22 mouse cellular contexts compared by ENCODE assay signal in genomic region chr10:8064281-8064680, GRCm38 (mm10).
"Had no signal": no experiment of that assay in that cellular context is flagged by ENCODE, and none has a peak within 500 bp of the region (broad histone marks: within the 10 kb centered on the region; RNA-seq: fewer than 3 reads in every experiment).

No protein-coding gene starts in this region.

- H3K4me1 ChIP-seq: limb, embryonic 13.5 days; lung, embryonic 15.5 days; midbrain, embryonic 10.5 days; midbrain, embryonic 15.5 days; neural tube, embryonic 12.5 days; neural tube, embryonic 15.5 days; stomach, embryonic 15.5 days had no signal

- H3K9me3 ChIP-seq: limb, embryonic 10.5 days; limb, embryonic 13.5 days; liver, embryonic 12.5 days; liver, embryonic 15.5 days; lung, embryonic 15.5 days; midbrain, embryonic 10.5 days; midbrain, embryonic 15.5 days; neural tube, embryonic 12.5 days; neural tube, embryonic 15.5 days; stomach, embryonic 15.5 days had no signal

- H3K4me3 ChIP-seq: left cerebral cortex, adult 2 months; limb, embryonic 10.5 days; limb, embryonic 13.5 days; liver, embryonic 12.5 days; liver, embryonic 15.5 days; lung, embryonic 15.5 days; megakaryocyte, embryonic 14.5 days; midbrain, embryonic 10.5 days; midbrain, embryonic 15.5 days; neural tube, embryonic 12.5 days; neural tube, embryonic 15.5 days; stomach, embryonic 15.5 days had no signal

- H3K4me2 ChIP-seq: limb, embryonic 13.5 days; liver, embryonic 12.5 days; liver, embryonic 15.5 days; lung, embryonic 15.5 days; midbrain, embryonic 15.5 days; neural tube, embryonic 12.5 days; neural tube, embryonic 15.5 days; stomach, embryonic 15.5 days had no signal

- H3K9ac ChIP-seq: limb, embryonic 13.5 days; liver, embryonic 12.5 days; liver, embryonic 15.5 days; lung, embryonic 15.5 days; midbrain, embryonic 15.5 days; neural tube, embryonic 12.5 days; neural tube, embryonic 15.5 days; stomach, embryonic 15.5 days had no signal

- H3K36me3 ChIP-seq: limb, embryonic 10.5 days; limb, embryonic 13.5 days; liver, embryonic 12.5 days; liver, embryonic 15.5 days; lung, embryonic 15.5 days; midbrain, embryonic 10.5 days; midbrain, embryonic 15.5 days; neural tube, embryonic 12.5 days; neural tube, embryonic 15.5 days; stomach, embryonic 15.5 days had no signal

- DNase-seq: kidney, postnatal 4 days; layer of hippocampus, postnatal 36 days; liver; lung, adult 18-20 months; lung, postnatal 10 days; lung, postnatal 36 days; right cerebral cortex, adult 18-20 months; right cerebral cortex, postnatal 14 days; spleen, adult 18-20 months; thymus, postnatal 25 days had no signal

- H3K27ac ChIP-seq: left cerebral cortex, adult 2 months; limb, embryonic 10.5 days; limb, embryonic 13.5 days; liver, embryonic 12.5 days; liver, embryonic 15.5 days; lung, embryonic 15.5 days; midbrain, embryonic 10.5 days; midbrain, embryonic 15.5 days; neural tube, embryonic 12.5 days; neural tube, embryonic 15.5 days; stomach, embryonic 15.5 days had no signal

- ATAC-seq: liver, embryonic 12.5 days; midbrain, embryonic 15.5 days had no signal

- H3K27me3 ChIP-seq: limb, embryonic 13.5 days; liver, embryonic 12.5 days; liver, embryonic 15.5 days; lung, embryonic 15.5 days; megakaryocyte, embryonic 14.5 days; midbrain, embryonic 15.5 days; neural tube, embryonic 12.5 days; neural tube, embryonic 15.5 days; stomach, embryonic 15.5 days had no signal
